Mouse (Mus musculus): Measurements from ENCODE around the gene Tns1. TPM values are rescaled to one million over a fixed set of nuclear protein-coding genes. Genes with fewer than 3 reads are reported as not detected.

The Tns1 gene
- polyA plus RNA-seq, 1 experiment, result 13.2 TPM

DNA sequence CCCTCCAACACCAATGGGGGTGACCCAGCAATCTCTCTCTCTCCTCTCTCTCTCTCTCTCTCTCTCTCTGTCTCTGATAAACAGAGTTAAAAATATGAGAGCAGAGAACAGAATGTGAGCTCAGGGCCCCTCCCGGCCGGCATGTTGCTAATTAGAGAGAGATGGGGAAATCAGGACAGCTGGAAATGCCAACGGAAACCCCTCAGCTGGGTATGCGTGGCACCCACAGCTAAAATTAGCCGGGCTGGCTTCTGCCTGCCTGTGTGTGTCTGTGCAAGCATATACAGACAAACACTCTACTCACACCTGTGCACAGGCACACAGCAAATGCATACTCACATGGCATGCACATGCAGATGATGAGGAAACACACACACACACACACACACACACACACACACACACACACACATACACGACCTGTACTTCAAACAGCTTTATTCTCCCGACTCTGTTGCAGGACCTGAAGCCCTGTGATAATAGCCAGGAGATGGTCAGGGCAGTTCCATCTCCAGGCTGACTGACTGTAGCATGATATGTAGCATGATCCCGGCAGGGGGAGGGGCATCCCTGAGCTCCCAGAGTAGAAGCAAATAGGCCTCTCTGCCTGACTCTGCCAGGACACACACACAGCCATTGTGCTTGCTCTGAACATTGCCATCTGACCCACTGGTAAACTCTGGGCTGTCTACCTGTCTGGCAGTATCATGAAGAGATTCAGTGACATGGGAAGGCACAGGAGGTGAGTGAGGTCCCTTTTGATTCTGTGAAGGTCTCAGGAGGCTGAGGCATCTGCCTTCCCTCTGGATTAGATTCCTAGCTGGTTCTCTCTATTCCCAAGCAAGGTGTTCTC lies 208.8 kb downstream of the Tns1 start:
- Histone ChIP-seq H3K9me3 (no peaks in the 10 kb centered on the region), H3K4me1 (peaks cover 15% of the 10 kb centered on the region), H3K36me3 (replicated peaks; ENCODE audit: low read length) (peaks cover 76% of the 10 kb centered on the region), H3K27me3 (replicated peaks) (peaks cover 18% of the 10 kb centered on the region), H3K4me3 (replicated peaks) (no peak overlapping the region)
- TF ChIP-seq FLI1 (IDR thresholded peaks at IDR 0.05; ENCODE audit: low read length) (no peak), GATA1 (IDR thresholded peaks at IDR 0.05; ENCODE audit: borderline replicate concordance, low read length) (no peak)

DNA sequence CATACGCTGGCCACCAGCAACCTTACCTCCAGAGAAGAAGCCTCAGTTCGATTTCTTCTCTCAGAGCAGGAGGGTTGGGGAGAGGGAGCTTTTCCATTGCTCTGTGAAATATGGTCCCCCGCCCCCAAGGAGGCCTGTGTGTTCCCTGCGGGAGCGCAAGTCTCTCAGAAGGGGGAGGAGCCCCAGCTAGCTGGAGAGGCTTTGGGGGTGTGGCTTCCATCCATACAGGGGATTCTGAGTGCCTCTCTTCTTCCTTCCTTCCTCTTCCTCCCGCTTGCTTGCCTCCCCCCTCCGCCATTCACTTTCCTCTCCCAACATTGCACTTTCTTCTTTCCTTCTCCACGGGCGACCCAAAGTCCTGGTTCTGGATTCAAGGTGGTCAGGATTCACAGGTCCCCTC lies 210.2 kb downstream of the Tns1 start:
- H3K9me3 ChIP-seq, result no peaks in the 10 kb centered on the region
- H3K27me3 ChIP-seq (replicated peaks), result peaks cover 21% of the 10 kb centered on the region
- H3K4me1 ChIP-seq, result peaks cover 15% of the 10 kb centered on the region
- H3K4me3 ChIP-seq (replicated peaks), result no peak overlapping the region
- peaks cover 62% of the 10 kb centered on the region for H3K36me3 ChIP-seq (replicated peaks; ENCODE audit: low read length)
- TF ChIP-seq GATA1 (IDR thresholded peaks at IDR 0.05; ENCODE audit: borderline replicate concordance, low read length) (no peak), FLI1 (IDR thresholded peaks at IDR 0.05; ENCODE audit: low read length) (no peak)

DNA sequence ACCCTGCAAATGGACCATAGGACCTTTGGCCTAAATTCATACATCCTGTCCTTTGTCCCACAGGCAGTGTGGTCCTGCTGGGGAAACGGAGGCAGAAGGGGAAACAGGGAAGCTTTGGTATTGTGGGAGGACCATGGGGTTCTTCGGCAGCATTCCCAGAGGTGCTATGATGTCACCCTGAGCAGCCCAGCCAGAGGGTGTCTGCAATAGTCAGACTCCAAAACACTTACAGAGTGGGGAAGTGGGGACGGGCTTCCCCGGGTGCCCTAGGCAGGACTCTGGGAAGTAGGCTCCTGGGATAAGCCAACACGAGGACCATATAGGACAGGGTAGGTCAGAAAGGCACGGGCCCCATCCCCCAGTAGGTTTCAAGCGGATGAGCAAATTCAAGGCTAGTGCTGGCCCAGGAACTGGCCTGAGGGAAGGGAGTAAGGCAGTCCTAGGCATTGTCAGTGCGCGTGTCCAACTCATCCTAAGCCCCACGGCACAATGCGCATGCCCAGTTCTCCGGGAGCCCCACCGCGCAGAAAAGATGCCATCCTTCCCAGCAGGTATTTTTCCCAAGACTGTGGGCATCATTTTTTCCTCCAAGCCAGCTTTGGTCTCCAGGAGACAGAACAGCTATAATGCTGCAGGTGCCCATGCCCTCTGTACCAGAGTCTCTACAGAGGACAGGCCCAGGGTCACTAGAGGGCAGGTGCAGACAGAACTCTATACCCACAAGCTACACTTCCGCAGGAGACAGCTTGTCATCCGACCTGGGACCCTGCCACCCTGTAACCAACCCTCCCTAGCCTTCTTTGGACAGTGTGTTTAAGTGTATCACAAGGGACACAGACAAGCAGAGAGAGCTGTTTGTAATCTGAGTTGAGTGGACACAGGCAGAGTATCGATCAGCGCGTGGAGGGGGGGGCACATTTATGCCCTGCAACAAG lies 210.9 kb downstream of the Tns1 start:
- TF ChIP-seq FLI1 (IDR thresholded peaks at IDR 0.05; ENCODE audit: low read length) (no peak), GATA1 (IDR thresholded peaks at IDR 0.05; ENCODE audit: borderline replicate concordance, low read length) (no peak)
- Histone ChIP-seq H3K4me1 (peaks cover 15% of the 10 kb centered on the region), H3K4me3 (replicated peaks) (no peak overlapping the region), H3K27me3 (replicated peaks) (peaks cover 25% of the 10 kb centered on the region), H3K36me3 (replicated peaks; ENCODE audit: low read length) (peaks cover 55% of the 10 kb centered on the region), H3K9me3 (no peaks in the 10 kb centered on the region)

DNA sequence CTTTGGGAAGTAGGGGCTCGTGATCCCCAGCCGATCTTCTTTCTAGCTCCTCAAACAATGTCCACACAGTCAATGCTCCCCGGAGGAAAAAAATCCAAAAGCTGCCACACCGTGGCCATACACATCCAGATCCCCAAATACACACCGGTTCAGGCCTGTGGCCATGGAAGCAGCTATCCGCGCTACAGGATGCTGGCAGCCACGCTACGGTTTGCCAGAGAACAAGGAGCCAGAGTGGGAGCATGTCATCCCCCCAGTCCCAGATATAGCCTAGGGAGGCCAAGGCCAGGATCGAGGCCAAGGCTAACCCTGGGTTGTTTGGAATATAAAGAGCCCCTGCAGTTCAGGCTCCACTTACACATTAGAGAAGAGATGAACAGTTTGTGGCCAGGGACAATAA lies 211.8 kb downstream of the Tns1 start:
- TF ChIP-seq GATA1 (IDR thresholded peaks at IDR 0.05; ENCODE audit: borderline replicate concordance, low read length) (no peak), FLI1 (IDR thresholded peaks at IDR 0.05; ENCODE audit: low read length) (no peak)
- Histone ChIP-seq H3K4me3 (replicated peaks) (no peak overlapping the region), H3K36me3 (replicated peaks; ENCODE audit: low read length) (peaks cover 46% of the 10 kb centered on the region), H3K4me1 (peaks cover 15% of the 10 kb centered on the region), H3K27me3 (replicated peaks) (peaks cover 30% of the 10 kb centered on the region), H3K9me3 (no peaks in the 10 kb centered on the region)

DNA sequence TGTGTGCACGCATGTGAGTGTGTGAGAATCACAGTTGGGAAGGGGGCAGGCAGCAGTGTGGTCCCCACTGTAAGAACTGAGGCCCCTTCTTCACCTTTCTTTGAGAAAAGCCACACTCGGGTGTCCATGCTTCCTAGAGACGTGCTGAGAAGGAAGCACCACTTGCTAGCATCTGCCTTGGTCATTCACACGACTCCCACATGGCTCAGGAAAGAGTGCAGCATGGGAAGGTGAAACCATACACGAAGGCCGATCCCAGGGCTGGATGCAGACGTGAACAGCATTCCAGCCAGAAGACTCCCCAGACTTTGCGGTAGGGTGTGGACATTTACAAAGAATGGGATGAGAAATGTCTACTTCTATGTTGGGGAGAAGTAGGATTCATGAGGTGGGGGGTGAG lies 212.3 kb downstream of the Tns1 start:
- no peak overlapping the region for H3K4me3 ChIP-seq (replicated peaks)
- H3K4me1 ChIP-seq, result peaks cover 19% of the 10 kb centered on the region
- peaks cover 41% of the 10 kb centered on the region for H3K36me3 ChIP-seq (replicated peaks; ENCODE audit: low read length)
- peaks cover 34% of the 10 kb centered on the region for H3K27me3 ChIP-seq (replicated peaks)
- H3K9me3 ChIP-seq, result peaks cover 4% of the 10 kb centered on the region
- TF ChIP-seq GATA1 (IDR thresholded peaks at IDR 0.05; ENCODE audit: borderline replicate concordance, low read length) (no peak), FLI1 (IDR thresholded peaks at IDR 0.05; ENCODE audit: low read length) (no peak)

DNA sequence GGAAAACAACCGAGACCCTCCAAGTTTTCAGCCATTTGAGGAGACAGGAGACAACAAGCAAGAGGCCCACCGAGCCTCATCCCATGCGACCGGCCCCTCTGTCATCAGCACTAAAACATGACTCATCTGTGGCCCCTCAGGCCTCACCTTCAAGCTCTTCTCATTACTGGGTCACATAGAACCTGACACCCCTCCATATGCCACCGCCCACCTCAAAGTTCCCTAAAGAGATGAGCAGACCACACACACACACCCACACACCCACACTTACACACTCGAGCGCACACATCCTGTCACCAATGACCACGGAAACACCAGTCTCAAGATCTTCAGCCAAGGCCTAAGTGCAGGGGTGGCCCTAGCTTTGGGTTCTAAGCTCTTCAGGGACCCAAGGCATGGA lies 213.5 kb downstream of the Tns1 start:
- Histone ChIP-seq H3K36me3 (replicated peaks; ENCODE audit: low read length) (peaks cover 29% of the 10 kb centered on the region), H3K4me3 (replicated peaks) (no peak overlapping the region), H3K4me1 (peaks cover 21% of the 10 kb centered on the region), H3K9me3 (peaks cover 12% of the 10 kb centered on the region), H3K27me3 (replicated peaks) (peaks cover 35% of the 10 kb centered on the region)
- TF ChIP-seq GATA1 (IDR thresholded peaks at IDR 0.05; ENCODE audit: borderline replicate concordance, low read length), result no peak
- TF ChIP-seq FLI1 (IDR thresholded peaks at IDR 0.05; ENCODE audit: low read length), result no peak

DNA sequence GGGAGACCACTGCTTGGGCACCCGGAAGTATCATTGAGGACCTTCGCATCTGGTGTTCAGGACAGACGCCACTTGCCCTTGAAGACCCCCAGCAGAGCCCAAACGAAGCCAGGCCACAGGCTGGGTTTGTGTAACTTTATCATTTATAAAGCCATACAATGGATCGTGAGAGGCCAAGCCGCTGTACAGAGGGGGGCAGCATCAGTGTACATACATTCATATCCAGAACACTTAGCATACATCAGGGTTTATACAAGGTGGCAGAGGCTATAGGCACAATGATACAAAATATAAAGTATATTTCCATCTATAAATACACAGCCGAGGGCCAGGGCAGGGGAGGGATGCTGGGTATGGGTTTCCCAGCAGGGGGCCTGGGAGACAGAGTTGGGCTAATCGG lies 214.1 kb downstream of the Tns1 start:
- Histone ChIP-seq H3K27me3 (replicated peaks) (peaks cover 36% of the 10 kb centered on the region), H3K9me3 (peaks cover 12% of the 10 kb centered on the region), H3K4me1 (peaks cover 27% of the 10 kb centered on the region), H3K36me3 (replicated peaks; ENCODE audit: low read length) (peaks cover 23% of the 10 kb centered on the region), H3K4me3 (replicated peaks) (no peak overlapping the region)
- no peak for TF ChIP-seq FLI1 (IDR thresholded peaks at IDR 0.05; ENCODE audit: low read length)
- no peak for TF ChIP-seq GATA1 (IDR thresholded peaks at IDR 0.05; ENCODE audit: borderline replicate concordance, low read length)

DNA sequence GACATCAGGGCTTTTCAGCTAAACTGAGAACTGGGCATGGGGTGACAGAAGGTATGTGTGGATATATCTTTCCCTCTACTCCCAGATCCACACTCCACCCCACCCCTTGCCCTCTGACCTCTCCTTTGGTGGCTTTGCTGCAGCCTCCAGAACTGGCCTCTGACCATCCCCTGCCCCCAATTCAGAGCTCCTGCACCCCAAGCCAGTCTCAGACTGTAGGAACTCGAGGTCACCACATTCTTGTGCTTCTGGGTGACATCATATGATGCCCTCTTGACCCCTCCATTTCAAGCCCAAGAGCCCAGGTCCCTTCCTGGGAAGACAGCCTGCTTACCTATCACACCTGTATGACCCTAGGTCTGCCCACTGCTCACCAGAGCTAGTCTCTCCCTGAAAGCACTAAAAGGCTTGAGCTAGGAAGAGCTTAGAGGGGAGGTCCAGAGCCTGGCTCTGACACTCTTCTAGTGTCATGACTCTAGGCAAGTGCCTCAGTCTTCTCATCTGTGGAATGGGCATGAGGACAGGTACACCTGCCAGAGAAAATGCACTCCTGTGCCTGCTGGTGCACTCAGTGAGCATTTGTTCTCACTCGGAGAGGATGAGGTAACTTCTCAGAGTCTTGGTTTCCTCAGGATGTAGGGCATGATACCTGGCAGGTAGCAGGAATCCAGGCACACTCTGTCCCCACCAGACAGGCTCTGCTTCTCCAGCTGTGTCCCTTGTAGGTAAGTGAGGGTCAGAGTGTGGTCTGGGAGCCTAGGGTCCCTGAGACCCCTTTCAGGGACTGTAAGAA lies 214.9 kb downstream of the Tns1 start:
- peaks cover 35% of the 10 kb centered on the region for H3K4me1 ChIP-seq
- peaks cover 36% of the 10 kb centered on the region for H3K27me3 ChIP-seq (replicated peaks)
- no peak overlapping the region for H3K4me3 ChIP-seq (replicated peaks)
- peaks cover 17% of the 10 kb centered on the region for H3K36me3 ChIP-seq (replicated peaks; ENCODE audit: low read length)
- H3K9me3 ChIP-seq, result peaks cover 12% of the 10 kb centered on the region
- TF ChIP-seq GATA1 (IDR thresholded peaks at IDR 0.05; ENCODE audit: borderline replicate concordance, low read length), result no peak
- no peak for TF ChIP-seq FLI1 (IDR thresholded peaks at IDR 0.05; ENCODE audit: low read length)

Data from megakaryocyte, embryonic 14.5 days (primary cell).